Mouse (Mus musculus): Measurements from ENCODE around the gene 4930556J24Rik.

GRCm38 (mm10) chr11:3982275-3983209 lies 6.0 kb upstream of the 4930556J24Rik start:
- no peak for TF ChIP-seq SIN3A (IDR thresholded peaks at IDR 0.05; ENCODE audit: low read length)
- no peak for TF ChIP-seq CTCF (IDR thresholded peaks at IDR 0.05 in 2 of 3, conservative IDR thresholded peaks at IDR 0.05 in 1 of 3; ENCODE audit: control insufficient read depth in 1 of 3, insufficient read depth in 1 of 3, low read depth in 2 of 3, low read length in 3 of 3, poor library complexity in 1 of 3, severe bottlenecking in 1 of 3)
- no peak for TF ChIP-seq TBP (IDR thresholded peaks at IDR 0.05; ENCODE audit: low read depth, low read length)
- no peak for TF ChIP-seq EP300 (IDR thresholded peaks at IDR 0.05; ENCODE audit: low read depth in 1 of 2, low read length in 2 of 2)
- TF ChIP-seq ZMIZ1 (IDR thresholded peaks at IDR 0.05; ENCODE audit: low read depth, low read length) = 0 out of 2 replicates have a peak, but pooled peaks have one; percentile 43

Data from MEL (cell line).